Mouse (Mus musculus) embryo, embryonic 11 days (tissue): ENCODE measurements at regions not wholly inside any gene's neighbourhood (a gene's known extent, or its start where the extent isn't known, plus 50 kb on each side); places are given as distances from the start of the nearest gene placed in this dataset.

Source experiments
- DNase-seq: peaks from one replicate; pipeline ENCODE4 v3.0.0-alpha.2; 2015

DNA sequence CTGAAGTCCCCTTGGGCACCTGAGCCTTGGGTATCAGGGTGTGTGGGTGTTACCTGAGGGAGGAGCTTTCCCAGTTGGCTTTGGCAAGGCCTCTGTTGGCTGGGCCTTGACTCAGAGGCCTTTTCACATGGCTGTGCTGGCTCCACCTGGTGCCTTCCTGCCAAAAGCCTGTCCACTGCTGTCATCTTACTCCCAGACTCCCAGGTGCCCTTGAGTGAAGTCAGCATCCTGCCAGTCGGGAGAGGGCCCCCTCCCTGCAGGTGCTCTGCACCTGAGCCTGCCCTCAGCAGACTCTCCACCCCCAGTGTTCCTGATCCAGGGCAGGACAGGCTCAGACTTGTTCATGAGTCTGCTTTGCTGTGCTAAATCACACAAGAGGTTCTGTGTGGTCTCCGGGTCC lies 99.2 kb upstream of the Lgalsl start:
- DNase-seq: no peak

DNA sequence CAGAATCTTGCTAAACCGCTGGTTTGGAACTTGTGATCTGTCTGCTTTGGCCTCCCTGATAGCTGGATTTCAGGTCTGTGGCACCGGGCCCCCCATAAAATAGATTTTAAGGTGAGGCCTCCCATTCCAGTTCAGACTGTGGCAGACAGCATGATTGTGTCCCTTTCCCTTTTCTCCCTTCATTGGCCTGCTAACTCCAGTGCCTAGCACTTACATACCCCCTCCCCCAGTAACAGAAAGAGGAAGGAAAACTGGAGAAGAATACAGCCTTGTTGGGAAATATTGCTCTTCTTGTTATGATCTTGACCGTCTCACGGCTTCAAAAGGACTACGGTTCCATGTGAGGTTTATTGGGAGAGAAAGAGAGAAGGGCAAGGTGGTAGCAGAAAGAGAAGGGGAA lies 99.7 kb upstream of the Lgalsl start:
- DNase-seq: no peak

DNA sequence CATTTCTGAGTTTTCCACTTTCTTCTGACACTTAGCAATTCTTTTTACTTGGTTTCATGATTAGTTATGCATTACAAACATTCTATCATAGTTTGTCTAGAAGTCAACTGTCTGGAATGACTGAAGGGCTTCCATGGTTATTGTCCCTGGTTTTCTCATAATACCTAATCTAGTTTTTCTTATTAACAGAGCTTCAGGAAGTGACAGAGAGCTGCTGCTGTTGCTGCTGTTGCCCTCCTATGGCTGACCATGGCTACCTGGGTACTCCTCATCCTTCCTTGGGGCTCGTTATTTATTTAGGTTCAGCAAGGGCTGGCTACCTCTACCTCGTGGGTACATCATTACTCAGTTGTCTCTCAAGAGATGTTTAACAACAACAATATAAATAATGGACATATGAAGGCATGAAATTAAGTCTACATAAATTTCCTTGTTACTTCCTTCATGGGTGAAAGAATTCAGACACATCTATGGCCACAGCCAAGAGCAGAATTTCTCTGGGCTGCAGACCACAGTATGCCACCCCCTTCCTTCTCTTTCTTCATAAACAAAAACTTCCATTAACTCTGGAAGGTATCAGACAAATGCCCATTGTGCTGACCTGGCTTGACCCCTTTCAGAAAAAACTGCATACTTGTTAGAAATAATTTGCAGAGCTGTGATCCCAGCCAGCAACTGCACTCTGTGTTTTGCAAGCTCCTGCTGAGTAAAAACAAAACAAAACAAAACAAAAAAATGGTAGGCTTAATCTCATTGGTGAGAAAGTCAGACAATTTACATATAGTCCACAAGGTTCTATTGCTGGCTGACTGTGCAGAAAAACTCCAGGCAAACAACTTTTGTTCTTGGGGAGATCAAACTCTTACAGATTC lies 103.6 kb upstream of the Lgalsl start:
- no peak for DNase-seq

DNA sequence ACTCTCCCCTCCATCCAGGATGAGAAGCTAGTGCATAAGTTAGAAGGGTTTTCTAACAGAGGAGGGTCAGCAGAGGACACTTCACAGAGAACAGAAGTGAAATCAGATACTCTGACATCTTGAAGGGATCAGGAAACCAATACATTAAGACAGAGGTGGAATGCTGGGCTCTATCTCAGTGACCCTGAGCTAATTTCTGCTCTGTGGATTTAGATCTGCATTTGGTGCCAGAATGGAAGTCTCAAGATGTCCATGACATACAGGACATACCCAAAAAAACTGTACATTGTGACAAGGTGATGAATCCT lies 104.2 kb upstream of the Lgalsl start:
- peak; percentile 39 for DNase-seq

DNA sequence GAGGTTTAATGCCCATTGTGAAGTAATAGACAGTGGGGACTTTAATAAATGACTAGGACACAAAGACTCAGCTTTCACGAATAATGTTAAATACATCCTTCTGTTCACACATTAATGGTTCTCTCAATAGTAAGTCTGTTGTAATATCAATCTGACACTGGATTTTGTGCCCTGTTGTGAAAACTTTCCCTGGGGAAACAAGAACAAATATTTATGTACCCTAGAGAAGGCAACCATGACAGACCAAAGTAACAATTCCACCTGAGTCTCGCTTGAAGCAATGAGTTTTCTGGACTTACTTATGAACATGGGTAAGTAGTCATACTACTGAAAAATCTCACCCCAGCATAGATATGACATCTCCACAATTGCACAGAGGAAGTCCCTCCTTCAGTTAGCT lies 105.1 kb upstream of the Lgalsl start:
- DNase-seq: no peak

- no peak for DNase-seq
Observed at GRCm38 (mm10) chr11:20936996-20937395, 106.1 kb upstream of the Lgalsl start.

DNA sequence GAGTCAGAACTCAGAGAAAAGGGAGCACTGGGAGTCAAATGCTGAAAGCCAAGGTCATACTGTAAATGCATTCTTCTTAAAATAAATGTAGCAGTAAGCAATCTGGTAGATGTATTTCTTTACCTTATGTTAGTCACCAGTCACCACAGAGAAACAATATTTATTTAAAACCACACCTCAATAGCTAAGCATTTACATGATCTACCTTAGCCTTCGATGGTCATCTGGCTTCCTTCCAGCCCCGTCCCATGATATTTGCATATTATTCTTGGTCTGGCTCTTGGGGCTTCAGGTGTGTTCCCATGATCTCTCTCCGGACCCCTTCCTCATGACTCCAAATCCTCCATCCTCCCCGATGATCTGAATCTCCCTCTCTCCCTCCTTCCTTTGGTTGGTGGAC lies 107.1 kb upstream of the Lgalsl start:
- no peak for DNase-seq

- no peak for DNase-seq
Observed at GRCm38 (mm10) chr11:20939644-20940043, 108.8 kb upstream of the Lgalsl start.

GRCm38 (mm10) chr11:20941546-20941945 lies 110.7 kb upstream of the Lgalsl start:
- peak; percentile 34 for DNase-seq

- peak; percentile 29 for DNase-seq
Observed at GRCm38 (mm10) chr11:20955561-20955960, 124.7 kb upstream of the Lgalsl start.

- DNase-seq: no peak
Observed at GRCm38 (mm10) chr11:20957766-20958165, 126.9 kb upstream of the Lgalsl start.

GRCm38 (mm10) chr11:20958233-20958632 lies 127.4 kb upstream of the Lgalsl start:
- peak; percentile 52 for DNase-seq

GRCm38 (mm10) chr11:20960066-20960465 lies 129.2 kb upstream of the Lgalsl start:
- DNase-seq: no peak

DNA sequence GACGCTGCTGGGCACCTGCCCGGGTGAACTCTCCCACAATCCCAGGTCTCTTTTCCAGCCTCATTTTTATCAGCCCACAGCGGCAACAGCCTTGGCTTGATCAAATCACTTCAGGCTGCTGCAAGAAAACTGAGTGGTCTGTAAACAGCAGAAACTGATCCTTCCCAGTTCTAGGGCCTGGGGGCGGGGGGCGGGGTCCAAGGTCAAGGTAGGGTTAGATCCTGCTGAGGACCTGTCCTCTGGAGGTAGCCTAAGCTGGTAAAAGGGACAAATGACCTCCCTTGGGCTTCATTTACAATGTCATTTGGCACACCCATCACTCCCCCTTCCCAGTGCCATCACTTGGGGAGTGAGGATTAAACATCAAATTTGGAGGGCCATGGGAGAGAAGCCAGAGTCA lies 129.9 kb upstream of the Lgalsl start:
- no peak for DNase-seq

- no peak for DNase-seq
Observed at GRCm38 (mm10) chr11:20961626-20962025, 129.5 kb upstream of the Peli1 start.

DNA sequence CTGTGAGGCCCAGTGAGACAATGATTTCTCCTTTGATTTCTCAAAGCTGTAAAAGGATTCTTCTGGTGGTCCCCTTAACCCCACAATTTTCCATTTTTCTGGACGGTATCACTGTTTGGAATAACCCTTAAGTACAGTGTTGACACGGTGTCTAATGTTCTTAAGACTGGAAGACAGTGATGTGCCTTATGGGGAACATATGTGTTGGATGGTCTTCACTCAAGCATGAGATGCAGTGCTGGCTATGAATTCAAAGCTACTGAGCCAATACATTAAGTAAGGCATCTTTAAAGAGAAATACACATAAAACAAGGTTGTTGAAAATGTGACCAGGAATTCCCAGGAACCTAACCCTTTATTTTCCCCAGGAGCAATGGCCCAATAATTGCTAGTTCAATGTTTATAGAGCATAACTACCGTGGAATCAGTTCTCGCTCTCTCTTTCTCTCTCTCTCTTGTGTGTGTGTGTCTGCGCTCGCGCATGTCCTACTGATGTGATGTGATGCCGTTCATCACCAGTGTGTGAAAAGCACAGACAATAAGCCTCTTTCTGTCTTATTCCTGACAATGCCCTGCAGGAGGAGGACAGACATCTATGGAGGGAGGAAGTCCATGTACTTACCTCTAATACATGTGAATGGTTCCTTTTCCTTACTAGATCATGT lies 125.4 kb upstream of the Peli1 start:
- DNase-seq: no peak

- no peak for DNase-seq
Observed at GRCm38 (mm10) chr11:20967321-20967984, 123.6 kb upstream of the Peli1 start.

GRCm38 (mm10) chr11:20968341-20968740 lies 122.8 kb upstream of the Peli1 start:
- DNase-seq: no peak

- DNase-seq: no peak
Observed at GRCm38 (mm10) chr11:20973141-20973540, 118.0 kb upstream of the Peli1 start.

- DNase-seq: no peak
Observed at GRCm38 (mm10) chr11:20981588-20981987, 109.5 kb upstream of the Peli1 start.

DNA sequence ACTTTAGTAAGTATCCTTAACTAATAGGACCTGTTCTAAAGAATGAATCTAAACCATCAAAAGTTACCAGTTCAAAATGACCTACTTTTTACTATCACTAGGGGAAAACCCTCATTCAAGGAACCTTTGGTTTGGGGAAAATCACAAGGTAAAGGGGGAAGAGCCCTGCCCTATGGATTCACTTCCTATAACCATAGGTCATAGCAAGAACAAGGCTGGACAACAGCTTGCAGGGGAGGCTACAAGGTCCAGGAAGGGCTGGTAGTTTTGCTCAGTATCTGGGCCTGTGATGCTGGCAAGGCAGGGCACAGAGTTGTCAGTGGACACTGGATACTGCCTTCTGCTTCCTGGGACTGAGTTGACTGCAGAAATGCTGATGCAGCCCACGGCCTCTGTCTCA lies 109.1 kb upstream of the Peli1 start:
- no peak for DNase-seq

- no peak for DNase-seq
Observed at GRCm38 (mm10) chr11:20982500-20982899, 108.6 kb upstream of the Peli1 start.

DNA sequence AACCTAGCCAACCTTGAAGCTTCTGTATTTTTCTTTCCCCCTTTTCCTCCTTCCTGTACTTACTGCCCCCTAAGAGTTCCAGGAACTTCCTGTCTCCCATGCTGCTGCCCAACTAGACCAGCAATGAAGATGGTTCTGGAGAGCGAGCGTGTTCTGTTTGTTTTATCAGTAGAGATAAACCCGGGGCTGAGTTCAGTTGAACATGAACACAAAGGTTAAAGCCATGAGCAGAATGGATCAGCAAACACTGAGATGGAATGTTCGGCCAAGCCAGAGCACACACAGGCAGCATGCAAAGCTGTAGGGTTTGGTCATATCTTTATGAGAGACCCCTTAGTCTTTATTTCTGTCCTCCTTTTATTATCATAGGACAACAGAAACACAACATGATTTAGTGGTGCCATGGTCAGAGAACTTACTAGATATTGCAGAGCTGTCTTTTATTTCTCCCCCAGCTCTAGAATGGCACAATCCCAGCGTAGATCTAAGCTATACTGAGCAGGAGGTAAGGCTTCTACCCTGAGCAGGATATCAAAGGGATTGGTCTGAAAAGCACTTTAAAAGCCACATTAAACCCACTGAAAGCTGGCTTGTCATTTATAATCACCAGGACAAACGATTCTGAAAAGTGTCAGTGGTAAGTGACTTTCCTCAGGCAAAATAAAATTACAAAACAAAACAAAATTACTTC lies 105.9 kb upstream of the Peli1 start:
- DNase-seq: no peak
